ENCODE assay signal across 13 mouse cellular contexts in genomic region chr15:100073696-100074453, GRCm38 (mm10). TPM values are rescaled to one million over a fixed set of nuclear protein-coding genes. Genes with fewer than 3 reads are reported as not detected.
DNase-seq lines count a peak whose midpoint lies in the region; ATAC-seq and TF ChIP-seq lines count a peak whose summit lies in the region.
"Had no signal": no experiment of that assay in that cellular context is flagged by ENCODE, and none has a peak within 500 bp of the region (broad histone marks: within the 10 kb centered on the region; RNA-seq: fewer than 3 reads in every experiment).

No protein-coding gene starts in this region.

- ATAC-seq in embryonic facial prominence, embryonic 12.5 days (ENCODE audit: insufficient number of reproducible peaks, insufficient read depth, low FRiP score, low TSS enrichment): no peak
- ATAC-seq in embryonic facial prominence, embryonic 15.5 days (ENCODE audit: insufficient number of reproducible peaks, low FRiP score, low TSS enrichment, low read depth): no peak
- ATAC-seq in liver, embryonic 13.5 days (ENCODE audit: low read depth): peak; percentile 56; the same call in 1 of the 2 replicates
- ATAC-seq: forebrain, embryonic 13.5 days had no signal

- H3K9ac ChIP-seq in liver, adult 2 months (ENCODE audit: low read depth, low read length): no peak overlapping the region
- H3K9ac ChIP-seq in embryonic facial prominence, embryonic 12.5 days: no peak overlapping the region
- no peak overlapping the region for H3K9ac ChIP-seq in embryonic facial prominence, embryonic 15.5 days
- no peak overlapping the region for H3K9ac ChIP-seq in liver, embryonic 13.5 days
- H3K9ac ChIP-seq: forebrain, embryonic 13.5 days had no signal

- peaks cover 17% of the 10 kb centered on the region for H3K4me1 ChIP-seq in liver, adult 2 months (ENCODE audit: control insufficient read depth, insufficient read depth, low read length)
- H3K4me1 ChIP-seq in embryonic facial prominence, embryonic 12.5 days: peaks cover 35% of the 10 kb centered on the region
- peaks cover 22% of the 10 kb centered on the region for H3K4me1 ChIP-seq in embryonic facial prominence, embryonic 15.5 days
- peaks cover 43% of the 10 kb centered on the region for H3K4me1 ChIP-seq in liver, embryonic 13.5 days (replicated peaks)

- TF ChIP-seq CTCF in liver, adult 2 months (IDR thresholded peaks at IDR 0.05; ENCODE audit: low read depth, low read length): no peak

- peaks cover 27% of the 10 kb centered on the region for H3K79me2 ChIP-seq in liver, adult 2 months (ENCODE audit: control insufficient read depth, insufficient read depth, low read length)

- H3K36me3 ChIP-seq in liver, adult 2 months (ENCODE audit: control insufficient read depth, insufficient read depth, low read length): no peaks in the 10 kb centered on the region
- no peaks in the 10 kb centered on the region for H3K36me3 ChIP-seq in embryonic facial prominence, embryonic 12.5 days
- no peaks in the 10 kb centered on the region for H3K36me3 ChIP-seq in embryonic facial prominence, embryonic 15.5 days
- H3K36me3 ChIP-seq in liver, embryonic 13.5 days: no peaks in the 10 kb centered on the region

- no peak for TF ChIP-seq POLR2A in liver, adult 2 months (IDR thresholded peaks at IDR 0.05; ENCODE audit: extremely low read depth, insufficient read depth, low read length)

- no peaks in the 10 kb centered on the region for H3K9me3 ChIP-seq in embryonic facial prominence, embryonic 12.5 days
- no peaks in the 10 kb centered on the region for H3K9me3 ChIP-seq in embryonic facial prominence, embryonic 15.5 days (replicated peaks)
- H3K9me3 ChIP-seq in liver, embryonic 13.5 days (replicated peaks): no peaks in the 10 kb centered on the region
- H3K9me3 ChIP-seq: forebrain, embryonic 13.5 days had no signal

- H3K27me3 ChIP-seq in liver, adult 2 months (ENCODE audit: control insufficient read depth, insufficient read depth, low read length): no peaks in the 10 kb centered on the region
- H3K27me3 ChIP-seq in embryonic facial prominence, embryonic 12.5 days: no peaks in the 10 kb centered on the region
- H3K27me3 ChIP-seq in embryonic facial prominence, embryonic 15.5 days: no peaks in the 10 kb centered on the region
- H3K27me3 ChIP-seq in liver, embryonic 13.5 days: no peaks in the 10 kb centered on the region
- H3K27me3 ChIP-seq: forebrain, embryonic 13.5 days had no signal

- peak; percentile 62 for DNase-seq in liver, adult 2 months (ENCODE audit: extremely low read depth, low read depth, low spot score)
- no peak for DNase-seq in liver
- no peak for DNase-seq in liver, embryonic 13.5 days
- no peak for DNase-seq in adrenal gland, adult 2 months
- no peak for DNase-seq in gastrocnemius, postnatal 10 days
- DNase-seq: cerebellum, adult 9-11 months; gastrocnemius, postnatal 14 days; kidney, adult 2 months had no signal

- H3K4me3 ChIP-seq in liver, adult 2 months (ENCODE audit: insufficient read depth, low read depth, low read length): no peak overlapping the region
- no peak overlapping the region for H3K4me3 ChIP-seq in embryonic facial prominence, embryonic 12.5 days
- no peak overlapping the region for H3K4me3 ChIP-seq in embryonic facial prominence, embryonic 15.5 days (replicated peaks)
- no peak overlapping the region for H3K4me3 ChIP-seq in liver, embryonic 13.5 days (replicated peaks)
- H3K4me3 ChIP-seq: forebrain, embryonic 13.5 days; myocyte had no signal

- H3K4me2 ChIP-seq in embryonic facial prominence, embryonic 12.5 days (replicated peaks): no peak overlapping the region
- H3K4me2 ChIP-seq in embryonic facial prominence, embryonic 15.5 days (replicated peaks): no peak overlapping the region
- no peak overlapping the region for H3K4me2 ChIP-seq in liver, embryonic 13.5 days
- H3K4me2 ChIP-seq: forebrain, embryonic 13.5 days had no signal

- peak overlapping the region; percentile 13 for H3K27ac ChIP-seq in liver, adult 2 months (replicated peaks; ENCODE audit: insufficient read depth, low read depth, low read length)
- peak overlapping the region; percentile 55; the same call in 1 of the 2 replicates for H3K27ac ChIP-seq in embryonic facial prominence, embryonic 12.5 days
- H3K27ac ChIP-seq in embryonic facial prominence, embryonic 15.5 days (replicated peaks): peak overlapping the region; percentile 34; the same call in 1 of the 2 replicates
- no peak overlapping the region for H3K27ac ChIP-seq in liver, embryonic 13.5 days
- H3K27ac ChIP-seq: forebrain, embryonic 13.5 days; macrophage had no signal

- 30% methylated on average over 9 of the region's 9 CpGs for WGBS in liver, adult 2 months
- WGBS in embryonic facial prominence, embryonic 12.5 days: 78% methylated on average over 9 of the region's 9 CpGs
- 68% methylated on average over 9 of the region's 9 CpGs for WGBS in embryonic facial prominence, embryonic 15.5 days
- WGBS in liver, embryonic 13.5 days (ENCODE audit: insufficient replicate concordance): 62% methylated on average over 9 of the region's 9 CpGs

RNA-seq across cellular contexts. Expression of gene Dip2b, which starts 35.4 kb away (rescaled TPM):
- 3.1 and 5.3 TPM in 2 replicates for total RNA-seq in liver, adult 2 months (2014; rRNA removed)
- 2.0 TPM in 2 replicates for polyA plus RNA-seq in liver, adult 2 months (2012; rRNA removed)
- polyA plus RNA-seq in embryonic facial prominence, embryonic 12.5 days (2016; fragmentation: Nextera tagmentation; extraction: Ambion mirVana): 15.0 and 17.2 TPM in 2 replicates
- 11.2 and 11.5 TPM in 2 replicates for polyA plus RNA-seq in embryonic facial prominence, embryonic 15.5 days (2015; fragmentation: Nextera tagmentation; extraction: Ambion mirVana)
- polyA plus RNA-seq in liver, embryonic 13.5 days (2015; fragmentation: Nextera tagmentation; extraction: Ambion mirVana): 2.1 and 2.2 TPM in 2 replicates
- 10 to 100 TPM; 13.8 to 14.6 TPM for total RNA-seq in adrenal gland, adult 2 months (2021)
- 3.4 and 4.7 TPM in 2 replicates for polyA plus RNA-seq in adrenal gland, adult 2 months (2012; rRNA removed)
- 10 to 100 TPM; 17.5 to 19.3 TPM for total RNA-seq in gastrocnemius, postnatal 10 days (2021)
